Mouse (Mus musculus) monocyte, adult 5-6 weeks (primary cell): Measurements from ENCODE around the gene Thada. TPM values are rescaled to one million over a fixed set of nuclear protein-coding genes. Genes with fewer than 3 reads are reported as not detected.
A peak's percentile ranks its signal among the peaks of the same experiment; 100 is the strongest.

Experiments used
- ATAC-seq: fragments of 153-309, 156-312 bp; replicated peaks from 2 replicates; pipeline ENCODE4 v1.8.0; 2017; ENCODE audit warnings: mild to moderate bottlenecking; ENCODE audit not compliant: low TSS enrichment, insufficient number of reproducible peaks, severe bottlenecking, poor library complexity, low FRiP score
- total RNA-seq: library from RNA; stranded (forward); fragments of 200-1000, 200-491, 200-594 nt; gene quantifications from 3 replicates; pipeline ENCODE4 v1.2.3, GENCODE M21; 2017

Gene Thada
- total RNA-seq, 1 experiment from 2014 or later: 20.3 TPM

- ATAC-seq: no peak
Observed at GRCm38 (mm10) chr17:84386176-84386575, 79.8 kb downstream of the Thada start.

GRCm38 (mm10) chr17:84385696-84386095, 80.3 kb downstream of the Thada start:
- ATAC-seq: no peak

GRCm38 (mm10) chr17:84384661-84385060, 81.3 kb downstream of the Thada start:
- ATAC-seq: no peak

DNA sequence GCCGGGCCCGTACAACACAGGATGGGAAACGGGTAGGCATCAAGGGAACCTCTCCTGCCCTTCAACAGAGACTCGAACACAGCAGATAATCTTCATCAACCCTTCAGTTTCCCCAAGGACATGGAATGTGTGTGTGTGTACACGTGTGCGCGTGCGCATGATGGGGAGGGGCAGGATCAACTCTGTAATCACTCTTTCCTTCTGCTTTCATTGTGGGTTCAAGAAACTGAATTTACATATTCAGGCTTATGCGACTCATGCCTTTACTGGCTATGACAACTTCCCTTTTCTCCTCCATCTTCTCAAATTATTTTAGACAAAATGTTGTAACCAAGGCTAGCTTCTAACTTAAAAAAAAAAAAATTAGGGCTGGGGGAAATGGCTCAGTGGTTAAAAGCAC, 85.7 kb downstream of the Thada start:
- peak; percentile 88 for ATAC-seq

DNA sequence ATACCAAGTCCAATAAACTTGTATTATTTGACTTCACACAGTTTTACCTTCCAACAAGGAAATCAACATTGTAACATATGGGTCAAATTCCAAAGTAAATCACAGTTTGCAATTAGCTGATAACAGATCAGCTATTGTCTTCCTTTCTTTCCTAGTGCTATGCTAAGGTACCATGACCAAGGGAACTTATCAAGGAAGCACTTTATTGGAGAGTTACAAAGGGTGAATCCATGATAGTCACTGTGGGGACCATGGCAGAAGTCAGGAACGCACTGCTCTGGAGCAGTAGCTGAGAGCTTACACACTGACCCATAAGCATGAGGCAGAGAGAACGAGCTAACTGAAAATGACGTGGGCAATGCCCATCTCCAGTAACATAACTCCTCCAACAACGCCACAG, 89.1 kb downstream of the Thada start:
- no peak for ATAC-seq

DNA sequence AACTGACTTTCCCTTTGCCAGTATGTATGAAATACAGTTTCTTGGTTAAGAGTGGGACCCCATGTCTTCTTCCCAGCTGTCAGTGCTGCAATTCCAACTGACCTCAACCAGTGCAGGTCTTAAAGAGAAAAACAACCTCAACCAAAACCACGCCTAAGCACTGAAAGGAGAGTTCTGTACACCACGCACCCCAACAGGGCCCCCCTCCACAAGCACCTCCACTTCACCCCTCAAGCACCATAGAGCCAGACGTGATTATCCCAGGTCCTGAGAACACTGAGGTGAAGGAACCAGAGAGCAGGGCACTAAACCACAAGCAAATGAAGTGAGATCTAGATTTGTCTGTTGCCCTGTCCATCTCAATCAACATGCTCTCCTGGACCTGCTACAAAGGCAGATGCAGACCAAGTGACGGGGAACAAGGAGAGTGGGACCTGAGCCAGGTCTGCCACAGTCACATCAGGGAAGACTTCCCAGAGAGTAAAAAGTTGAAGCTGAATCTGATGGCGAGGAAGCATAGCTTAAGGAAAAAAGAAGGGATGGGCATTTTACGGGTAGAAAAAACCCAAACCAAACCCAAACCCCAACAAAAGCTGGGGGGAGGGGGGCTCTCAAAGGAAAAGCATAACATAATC, 93.5 kb downstream of the Thada start:
- no peak for ATAC-seq

- ATAC-seq: no peak
Observed at GRCm38 (mm10) chr17:84370385-84370784, 95.6 kb downstream of the Thada start.

DNA sequence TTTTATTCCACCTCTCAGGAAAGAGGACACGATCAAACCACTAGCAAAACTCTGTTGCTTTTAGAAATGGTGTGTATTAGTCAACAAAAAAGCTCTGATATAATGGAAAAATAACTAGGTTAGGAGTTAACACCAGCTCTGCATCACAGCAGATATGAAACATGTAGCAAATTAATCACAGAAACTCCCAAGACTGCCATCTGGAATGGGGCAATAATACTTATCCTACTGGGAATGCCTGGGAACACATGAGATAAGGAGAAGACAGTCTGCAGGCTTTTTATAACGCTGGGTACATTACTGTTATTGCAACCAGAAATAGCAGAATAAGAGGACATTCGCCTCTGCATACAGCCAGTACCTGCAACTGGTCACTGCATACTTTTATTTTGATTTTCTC, 96.2 kb downstream of the Thada start:
- ATAC-seq: no peak

- no peak for ATAC-seq
Observed at GRCm38 (mm10) chr17:84368213-84369014, 97.6 kb downstream of the Thada start.

DNA sequence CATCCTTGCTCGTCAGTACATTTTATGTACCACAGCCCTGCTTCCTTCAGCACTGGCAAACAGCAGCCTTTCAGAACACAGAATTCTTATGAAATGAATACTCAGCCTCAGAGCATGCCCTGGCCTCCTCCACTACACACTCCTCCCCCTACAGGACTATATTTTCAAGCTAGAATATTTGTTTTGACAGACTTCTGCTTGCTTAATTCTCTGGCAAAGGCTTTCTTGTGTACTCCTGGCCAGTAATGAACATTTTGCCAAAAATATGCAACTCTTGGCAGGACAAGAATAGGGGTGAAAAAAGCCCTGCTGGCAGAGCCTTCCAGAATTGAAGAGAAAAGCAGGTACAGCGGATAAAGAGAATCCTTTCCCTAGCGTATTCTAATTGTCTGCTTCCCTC, 98.3 kb downstream of the Thada start:
- ATAC-seq: no peak

DNA sequence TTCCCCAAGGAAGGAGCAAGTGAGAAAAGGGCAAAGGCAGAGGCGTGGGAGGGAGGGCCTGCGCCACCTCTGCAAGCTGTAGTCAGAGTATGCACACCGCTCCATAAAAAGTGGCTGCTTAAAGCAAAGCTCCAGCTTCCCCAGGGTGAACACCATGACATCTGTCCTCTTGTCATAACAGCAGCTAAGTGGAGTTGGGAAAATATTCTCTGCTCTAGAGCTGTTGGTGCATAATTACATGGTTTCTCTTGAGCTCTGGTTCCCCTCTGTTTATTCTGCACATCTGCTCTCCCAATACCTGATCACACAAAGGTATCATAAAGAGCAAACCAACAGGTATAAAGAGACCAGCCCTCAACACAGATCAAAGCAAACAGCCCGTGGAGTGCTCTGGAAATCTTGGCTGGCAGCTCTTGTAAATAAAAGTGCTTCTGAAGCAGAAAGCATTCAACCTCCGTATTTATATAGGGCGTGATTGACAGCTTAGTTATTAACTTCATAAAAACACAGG, 100.2 kb downstream of the Thada start:
- no peak for ATAC-seq

- no peak for ATAC-seq
Observed at GRCm38 (mm10) chr17:84365006-84365716, 100.8 kb downstream of the Thada start.

GRCm38 (mm10) chr17:84363444-84363843, 102.6 kb downstream of the Thada start:
- ATAC-seq: no peak

DNA sequence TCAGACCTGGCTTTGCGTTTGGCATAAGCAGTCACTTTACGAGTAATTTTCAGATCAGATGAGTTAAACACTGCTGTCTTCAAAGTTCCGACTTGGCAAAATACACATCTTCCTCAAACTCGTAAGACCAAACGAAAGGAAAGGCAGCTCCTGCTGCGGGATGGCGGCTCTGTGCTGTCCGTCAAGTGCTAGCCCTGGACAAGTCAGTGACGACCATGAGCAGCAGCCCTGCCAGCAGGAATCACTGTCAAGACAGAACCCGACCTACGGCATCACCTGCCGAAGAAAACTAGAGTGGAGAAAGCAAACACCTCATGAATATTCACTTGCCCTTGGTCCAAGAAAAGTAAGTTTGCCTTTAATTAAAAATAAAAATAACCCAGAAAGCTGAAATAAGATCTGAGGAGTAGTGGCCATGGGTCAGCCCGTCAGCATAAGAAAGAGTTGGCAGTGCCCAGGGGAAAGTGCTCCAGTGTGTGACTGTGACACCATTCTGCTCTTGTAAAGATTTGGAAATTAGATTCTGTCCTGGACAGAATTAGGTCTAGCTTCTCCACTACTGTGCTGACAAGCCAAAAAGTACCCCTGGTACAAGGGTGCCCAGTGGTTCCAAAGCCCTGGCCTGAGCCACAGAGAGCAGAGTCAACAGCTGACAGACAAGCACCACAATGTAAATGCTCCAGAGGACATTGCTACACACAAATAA, 103.3 kb downstream of the Thada start:
- no peak for ATAC-seq

- ATAC-seq: no peak
Observed at GRCm38 (mm10) chr17:84361006-84361405, 105.0 kb downstream of the Thada start.

DNA sequence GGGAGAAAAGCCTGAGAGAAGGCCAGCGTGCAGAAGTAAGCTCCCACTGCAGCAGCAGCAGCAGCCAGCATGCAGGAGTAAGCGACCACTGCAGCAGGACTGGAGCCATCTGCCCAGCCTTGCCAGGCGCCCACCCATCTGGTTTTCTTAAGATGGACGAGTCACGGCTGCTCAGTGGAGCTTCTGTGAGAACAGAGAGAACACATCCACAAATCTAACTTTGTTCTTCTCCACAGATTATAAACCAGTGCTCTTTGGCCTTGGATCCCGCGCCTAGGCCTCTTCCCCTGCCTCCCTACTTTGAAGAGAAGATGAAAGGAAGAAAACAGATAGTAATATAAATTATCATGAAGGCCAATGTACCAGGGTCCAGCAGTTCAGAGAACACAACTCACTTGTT, 106.2 kb downstream of the Thada start:
- no peak for ATAC-seq

- no peak for ATAC-seq
Observed at GRCm38 (mm10) chr17:84358951-84359644, 106.9 kb downstream of the Thada start.

DNA sequence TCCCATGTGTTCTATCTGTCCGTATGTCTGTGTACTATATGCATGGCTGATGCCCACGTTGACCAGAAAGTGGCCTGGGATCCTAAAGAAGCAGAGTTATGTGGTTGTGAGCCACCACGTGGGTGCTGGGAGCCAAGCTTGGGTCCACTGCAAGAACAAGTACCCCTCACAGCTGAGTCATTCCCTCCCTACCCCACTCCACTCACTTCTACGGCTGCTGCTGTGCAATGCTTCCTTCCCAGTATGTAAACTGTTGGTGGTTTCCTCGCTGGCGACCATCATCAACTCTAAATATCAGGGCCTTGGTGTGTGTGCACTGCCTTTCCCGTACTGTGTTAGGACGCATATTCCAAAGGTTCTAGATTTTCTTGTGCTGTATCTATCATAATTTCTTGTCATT, 108.2 kb downstream of the Thada start:
- ATAC-seq: no peak
